Mouse (Mus musculus): ENCODE measurements at regions not wholly inside any gene's neighbourhood (a gene's known extent, or its start where the extent isn't known, plus 50 kb on each side); places are given as distances from the start of the nearest gene placed in this dataset.

- TF ChIP-seq GATA1 (IDR thresholded peaks at IDR 0.05; ENCODE audit: borderline replicate concordance, low read length) (no peak), FLI1 (IDR thresholded peaks at IDR 0.05; ENCODE audit: low read length) (no peak)
Observed at GRCm38 (mm10) chr2:168839811-168840655, 72.3 kb upstream of the Sall4 start.
